Mouse (Mus musculus): Measurements from ENCODE around the gene Gm20671. TPM values are rescaled to one million over a fixed set of nuclear protein-coding genes. Genes with fewer than 3 reads are reported as not detected.
A peak's percentile ranks its signal among the peaks of the same experiment; 100 is the strongest.
"Not testable (repeated sequence)": the region's sequence is repeated elsewhere in the genome, so short reads cannot be mapped to it uniquely, and the experiment has no call there.

Gene Gm20671
- polyA plus RNA-seq, 1 experiment from 2014 or later = not detected

DNA sequence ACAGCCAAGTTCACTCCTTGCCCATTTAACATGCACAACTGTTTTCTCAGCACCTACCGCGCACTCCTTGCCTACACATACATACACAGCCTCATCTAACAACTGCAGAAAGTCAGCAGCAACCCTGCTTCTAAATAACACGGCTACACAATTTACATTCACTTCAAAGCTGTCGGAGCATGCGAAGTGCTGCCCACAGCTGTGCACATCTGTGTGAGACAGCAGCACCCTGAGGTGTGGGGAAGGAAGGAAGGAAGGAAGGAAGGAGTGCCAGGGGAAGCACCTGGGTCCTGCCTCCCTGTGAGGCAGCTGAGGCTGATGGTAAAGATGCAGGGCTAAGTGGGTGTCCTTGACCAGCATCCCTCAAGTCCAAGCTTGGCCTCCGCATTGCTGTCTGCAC, 78.0 kb downstream of the Gm20671 start:
- no peak overlapping the region for H3K27ac ChIP-seq
- H3K36me3 ChIP-seq = no peaks in the 10 kb centered on the region
- no peak overlapping the region for H3K9ac ChIP-seq
- ATAC-seq (ENCODE audit: insufficient number of reproducible peaks, insufficient read depth, low FRiP score, low TSS enrichment) = no peak
- WGBS = 95% methylated on average over 6 of the region's 6 CpGs
- no peak overlapping the region for H3K4me3 ChIP-seq
- no peaks in the 10 kb centered on the region for H3K9me3 ChIP-seq
- no peaks in the 10 kb centered on the region for H3K27me3 ChIP-seq
- H3K4me1 ChIP-seq = peaks cover 15% of the 10 kb centered on the region; the same call in 1 of the 2 replicates
- no peak overlapping the region for H3K4me2 ChIP-seq (replicated peaks)

DNA sequence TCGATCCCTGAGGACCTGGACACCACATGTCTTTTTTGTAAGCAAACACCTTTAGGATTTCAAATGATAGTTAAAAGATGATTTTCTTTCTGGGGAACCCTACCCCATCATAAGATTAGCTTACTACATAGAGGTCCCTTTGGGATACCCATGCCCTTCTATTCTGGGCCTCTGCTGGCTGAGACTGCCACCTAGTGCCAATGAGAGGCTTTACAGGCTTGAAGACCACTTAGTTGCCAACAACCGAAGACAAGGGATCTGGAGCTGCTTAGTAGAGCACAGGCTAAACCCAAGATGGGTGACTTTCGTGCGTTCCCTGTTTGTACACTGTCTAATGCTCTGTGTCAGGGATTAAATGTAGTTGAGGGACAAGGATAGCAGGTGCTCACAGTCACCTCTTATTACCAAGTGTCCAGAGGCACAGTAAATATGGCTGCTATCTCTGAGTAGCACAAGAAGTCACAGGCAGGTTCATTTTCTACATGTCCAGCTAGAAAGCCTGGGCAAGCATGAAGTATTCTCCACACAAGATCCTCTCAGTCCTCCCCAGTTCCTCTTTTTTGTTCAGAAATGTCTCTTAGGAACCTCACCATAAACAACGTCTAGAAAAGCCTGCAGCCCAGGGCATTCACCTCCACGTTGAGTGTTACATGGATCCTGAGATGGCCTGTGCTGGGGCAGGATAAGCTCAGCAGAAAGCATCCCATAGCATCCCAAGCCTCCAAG, 79.1 kb downstream of the Gm20671 start:
- Histone ChIP-seq H3K9me3 (no peaks in the 10 kb centered on the region), H3K4me1 (peaks cover 15% of the 10 kb centered on the region; the same call in 1 of the 2 replicates), H3K27ac (no peak overlapping the region), H3K9ac (no peak overlapping the region), H3K4me3 (no peak overlapping the region), H3K27me3 (no peaks in the 10 kb centered on the region), H3K36me3 (no peaks in the 10 kb centered on the region), H3K4me2 (replicated peaks) (no peak overlapping the region)
- WGBS = 66% methylated on average over 6 of the region's 6 CpGs
- ATAC-seq (ENCODE audit: insufficient number of reproducible peaks, insufficient read depth, low FRiP score, low TSS enrichment) = no peak

- Histone ChIP-seq H3K36me3 (no peaks in the 10 kb centered on the region), H3K27ac (peak overlapping the region; percentile 67; the same call in 1 of the 2 replicates), H3K27me3 (no peaks in the 10 kb centered on the region), H3K4me1 (peaks cover 15% of the 10 kb centered on the region; the same call in 1 of the 2 replicates), H3K9ac (peak overlapping the region; percentile 24; the same call in 1 of the 2 replicates), H3K9me3 (no peaks in the 10 kb centered on the region), H3K4me3 (peak overlapping the region; percentile 29), H3K4me2 (replicated peaks) (peak overlapping the region; percentile 40)
- 14% methylated on average over 9 of the region's 10 CpGs for WGBS
- ATAC-seq (ENCODE audit: insufficient number of reproducible peaks, insufficient read depth, low FRiP score, low TSS enrichment) = peak; percentile 80
Measured at GRCm38 (mm10) chr5:32745705-32746655, 80.9 kb downstream of the Gm20671 start.

DNA sequence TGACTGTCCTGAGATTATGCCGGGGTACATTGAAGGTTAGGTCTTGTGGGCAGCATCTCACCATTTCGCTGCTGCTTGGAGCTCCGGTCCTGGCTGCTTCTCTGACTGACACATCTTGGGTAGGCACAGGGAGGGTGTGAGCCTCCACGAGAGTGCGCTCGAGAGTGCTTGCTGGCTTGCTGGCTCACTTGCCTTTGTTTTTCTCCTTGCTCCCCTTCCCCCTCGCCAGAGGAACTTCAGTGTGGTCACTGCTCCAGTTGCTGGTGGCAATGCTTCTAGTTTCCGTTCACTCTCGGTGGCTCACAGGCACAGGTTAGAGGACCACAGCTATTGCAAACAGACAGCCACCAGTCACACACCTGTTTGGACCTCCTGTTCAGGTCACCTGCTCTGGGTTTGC, 84.8 kb downstream of the Gm20671 start:
- Histone ChIP-seq H3K27ac (no peak overlapping the region), H3K4me3 (no peak overlapping the region), H3K27me3 (no peaks in the 10 kb centered on the region), H3K4me1 (peaks cover 13% of the 10 kb centered on the region; the same call in 1 of the 2 replicates), H3K36me3 (peaks cover 2% of the 10 kb centered on the region; the same call in 1 of the 2 replicates), H3K4me2 (replicated peaks) (no peak overlapping the region), H3K9me3 (no peaks in the 10 kb centered on the region), H3K9ac (no peak overlapping the region)
- WGBS = 56% methylated on average over 9 of the region's 9 CpGs
- no peak for ATAC-seq (ENCODE audit: insufficient number of reproducible peaks, insufficient read depth, low FRiP score, low TSS enrichment)

DNA sequence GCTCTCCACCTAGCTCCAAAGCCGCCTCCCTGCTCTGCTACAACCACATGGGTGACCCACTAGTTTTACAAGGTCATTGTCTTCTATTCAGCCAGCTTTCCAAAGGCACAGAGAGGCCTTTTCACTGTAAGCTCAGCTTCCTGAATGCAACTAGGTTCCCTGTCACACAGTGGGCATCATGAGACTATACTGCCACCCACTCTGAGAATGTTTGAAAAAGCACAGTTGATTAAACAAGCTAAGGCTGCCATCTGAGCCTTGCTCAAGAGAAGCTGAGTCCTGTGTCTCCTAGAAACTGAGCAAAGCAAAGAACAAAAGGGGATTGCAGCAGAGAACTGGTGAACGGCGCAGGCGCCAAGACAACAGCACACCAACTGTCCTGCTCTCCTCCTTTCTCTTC, 85.5 kb downstream of the Gm20671 start:
- 95% methylated on average over 4 of the region's 4 CpGs for WGBS
- H3K27ac ChIP-seq; ATAC-seq (ENCODE audit: insufficient number of reproducible peaks, insufficient read depth, low FRiP score, low TSS enrichment); H3K4me2 ChIP-seq (replicated peaks); H3K4me3 ChIP-seq; H3K27me3 ChIP-seq; H3K9ac ChIP-seq; H3K9me3 ChIP-seq; H3K36me3 ChIP-seq: not testable (repeated sequence)
- peaks cover 12% of the 10 kb centered on the region; the same call in 1 of the 2 replicates for H3K4me1 ChIP-seq

DNA sequence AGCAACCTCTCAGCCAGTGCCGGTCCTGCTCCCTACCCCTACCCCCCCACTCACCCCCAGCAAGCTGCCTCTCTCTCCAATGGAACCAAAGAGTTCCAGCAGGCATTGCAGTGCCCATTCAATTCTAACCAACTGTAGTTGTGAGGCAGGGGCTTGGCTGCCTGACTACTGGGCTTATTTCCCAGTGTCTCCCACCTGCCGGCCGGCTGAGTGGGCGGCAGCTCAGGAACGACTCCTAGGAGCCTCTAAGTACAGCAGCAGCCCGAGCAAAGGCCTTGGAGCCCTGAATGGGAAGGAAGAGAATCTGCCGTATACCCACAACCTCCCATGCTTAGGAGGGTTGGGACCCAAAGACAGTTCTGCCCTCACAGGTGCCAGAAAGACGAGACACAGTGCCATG, 86.1 kb downstream of the Gm20671 start:
- not testable (repeated sequence) for H3K4me1 ChIP-seq; H3K9ac ChIP-seq; H3K4me2 ChIP-seq (replicated peaks); H3K4me3 ChIP-seq; H3K27ac ChIP-seq; H3K36me3 ChIP-seq; ATAC-seq (ENCODE audit: insufficient number of reproducible peaks, insufficient read depth, low FRiP score, low TSS enrichment); H3K27me3 ChIP-seq; H3K9me3 ChIP-seq
- 87% methylated on average over 8 of the region's 8 CpGs for WGBS

DNA sequence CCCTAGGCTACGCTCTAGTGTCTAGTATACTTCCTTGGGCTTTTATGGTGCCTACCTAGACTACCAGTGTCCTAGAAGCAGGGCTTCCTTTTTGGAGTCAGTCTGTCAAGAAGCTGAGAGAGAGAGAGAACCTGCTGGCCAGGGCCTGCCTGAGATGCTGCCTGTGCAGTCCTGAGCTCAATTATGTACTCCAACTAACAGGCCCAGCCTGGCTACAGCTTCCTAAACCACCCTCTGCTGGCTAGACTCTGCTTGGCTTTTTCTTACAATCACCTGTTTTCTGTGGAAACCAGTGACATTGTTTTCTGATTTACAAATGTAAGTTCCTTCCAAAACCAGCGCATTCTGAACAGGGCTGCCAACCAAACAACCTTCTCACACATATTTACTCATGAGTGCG, 86.8 kb downstream of the Gm20671 start:
- no peaks in the 10 kb centered on the region for H3K9me3 ChIP-seq
- no peak overlapping the region for H3K4me2 ChIP-seq (replicated peaks)
- H3K27ac ChIP-seq = no peak overlapping the region
- H3K27me3 ChIP-seq = no peaks in the 10 kb centered on the region
- no peaks in the 10 kb centered on the region; the same call in 1 of the 2 replicates for H3K4me1 ChIP-seq
- peaks cover 14% of the 10 kb centered on the region for H3K36me3 ChIP-seq
- ATAC-seq (ENCODE audit: insufficient number of reproducible peaks, insufficient read depth, low FRiP score, low TSS enrichment) = no peak
- H3K4me3 ChIP-seq = no peak overlapping the region
- no peak overlapping the region for H3K9ac ChIP-seq
- WGBS = 94% methylated on average over 3 of the region's 3 CpGs

DNA sequence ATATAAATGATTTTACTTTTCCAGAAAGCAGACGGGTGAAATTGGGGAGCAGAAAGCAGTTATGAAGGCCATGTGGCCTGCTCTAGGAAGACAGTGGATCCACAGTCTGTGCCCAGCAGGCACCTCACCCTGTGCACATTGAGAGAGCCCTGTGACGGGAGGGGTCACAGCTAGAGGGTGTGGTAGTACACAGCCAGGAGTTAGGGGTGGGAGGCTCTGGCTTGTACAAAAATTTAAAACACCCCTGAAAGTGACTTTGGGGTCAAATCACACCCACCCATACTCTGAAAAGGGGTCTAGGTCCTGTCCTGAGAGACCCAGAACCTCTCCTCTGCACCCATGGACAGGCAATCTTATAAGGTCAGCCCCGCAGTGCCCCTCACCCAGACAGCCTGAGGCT, 90.1 kb downstream of the Gm20671 start:
- not testable (repeated sequence) for H3K4me1 ChIP-seq; H3K27me3 ChIP-seq; H3K9ac ChIP-seq; H3K4me2 ChIP-seq (replicated peaks); H3K9me3 ChIP-seq; H3K27ac ChIP-seq; H3K4me3 ChIP-seq
- 90% methylated on average over 3 of the region's 3 CpGs for WGBS
- 0 out of 2 replicates have a peak, but pooled peaks have one; percentile 30 for ATAC-seq (ENCODE audit: insufficient number of reproducible peaks, insufficient read depth, low FRiP score, low TSS enrichment)
- peaks cover 15% of the 10 kb centered on the region for H3K36me3 ChIP-seq

DNA sequence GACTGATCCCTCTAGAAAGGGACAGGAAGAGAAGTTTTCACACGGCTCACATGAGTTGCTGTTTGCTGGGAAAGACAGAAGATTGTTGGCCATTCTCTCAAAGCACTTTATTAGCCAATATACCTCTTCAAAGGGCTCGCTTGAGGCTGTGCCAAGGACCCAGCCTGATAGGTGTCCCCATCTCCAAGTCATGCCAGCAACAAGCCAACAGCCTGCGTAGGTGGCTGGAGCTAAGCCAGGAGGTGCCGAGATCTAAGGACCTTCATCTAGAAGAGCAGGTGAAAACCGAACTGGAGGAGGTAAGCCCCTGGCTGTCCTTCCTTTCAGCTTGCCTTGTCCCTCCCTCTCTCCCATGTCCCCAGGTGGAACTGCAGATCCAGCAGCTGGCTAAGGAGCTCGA, 91.1 kb downstream of the Gm20671 start:
- Histone ChIP-seq H3K9me3 (no peaks in the 10 kb centered on the region), H3K36me3 (peaks cover 15% of the 10 kb centered on the region), H3K9ac (no peak overlapping the region), H3K4me1 (no peaks in the 10 kb centered on the region), H3K4me3 (no peak overlapping the region), H3K27ac (no peak overlapping the region), H3K27me3 (no peaks in the 10 kb centered on the region), H3K4me2 (replicated peaks) (no peak overlapping the region)
- 92% methylated on average over 6 of the region's 6 CpGs for WGBS
- ATAC-seq (ENCODE audit: insufficient number of reproducible peaks, insufficient read depth, low FRiP score, low TSS enrichment) = no peak

DNA sequence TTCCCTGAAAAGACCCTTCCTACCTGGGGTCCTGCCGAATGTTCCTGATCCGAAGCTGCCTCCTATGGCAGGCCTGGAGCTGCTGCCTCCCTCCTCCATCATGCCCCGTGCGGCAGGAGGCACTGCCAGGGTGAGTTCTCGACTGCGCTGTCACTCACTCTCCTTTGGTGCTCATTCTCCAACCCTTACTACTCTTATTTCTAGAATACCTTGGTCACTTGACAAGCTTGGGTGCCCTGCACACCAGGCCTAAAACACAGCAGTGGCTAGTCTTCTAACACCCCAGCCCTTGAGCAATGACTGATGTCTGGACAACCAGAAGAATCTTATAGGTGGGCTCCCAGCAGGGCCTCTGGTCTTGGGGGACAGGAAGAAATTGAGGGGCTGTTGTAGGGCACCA, 93.0 kb downstream of the Gm20671 start:
- ATAC-seq (ENCODE audit: insufficient number of reproducible peaks, insufficient read depth, low FRiP score, low TSS enrichment); H3K4me1 ChIP-seq; H3K9me3 ChIP-seq; H3K27ac ChIP-seq; H3K4me3 ChIP-seq; H3K4me2 ChIP-seq (replicated peaks); H3K27me3 ChIP-seq; H3K9ac ChIP-seq: not testable (repeated sequence)
- peaks cover 15% of the 10 kb centered on the region for H3K36me3 ChIP-seq
- 90% methylated on average over 6 of the region's 6 CpGs for WGBS

- Histone ChIP-seq H3K27me3 (no peaks in the 10 kb centered on the region), H3K9me3 (no peaks in the 10 kb centered on the region), H3K36me3 (no peaks in the 10 kb centered on the region), H3K4me3 (no peak overlapping the region), H3K4me2 (replicated peaks) (no peak overlapping the region), H3K9ac (no peak overlapping the region), H3K27ac (no peak overlapping the region), H3K4me1 (no peaks in the 10 kb centered on the region)
- no peak for ATAC-seq (ENCODE audit: insufficient number of reproducible peaks, insufficient read depth, low FRiP score, low TSS enrichment)
- WGBS = 75% methylated on average over 8 of the region's 8 CpGs
Measured at GRCm38 (mm10) chr5:32728851-32729250, 98.1 kb downstream of the Gm20671 start.

- no peaks in the 10 kb centered on the region for H3K27me3 ChIP-seq
- no peaks in the 10 kb centered on the region for H3K4me1 ChIP-seq
- no peaks in the 10 kb centered on the region for H3K36me3 ChIP-seq
- no peak overlapping the region for H3K4me3 ChIP-seq
- H3K9me3 ChIP-seq = no peaks in the 10 kb centered on the region
- 69% methylated on average over 7 of the region's 7 CpGs for WGBS
- H3K9ac ChIP-seq = no peak overlapping the region
- no peak for ATAC-seq (ENCODE audit: insufficient number of reproducible peaks, insufficient read depth, low FRiP score, low TSS enrichment)
- H3K4me2 ChIP-seq (replicated peaks) = no peak overlapping the region
- no peak overlapping the region for H3K27ac ChIP-seq
Measured at GRCm38 (mm10) chr5:32728300-32728699, 98.6 kb downstream of the Gm20671 start.

All from embryonic facial prominence, embryonic 12.5 days (tissue).